Mouse (Mus musculus): ENCODE data around the gene Traf7. TPM values are rescaled to one million over a fixed set of nuclear protein-coding genes. Genes with fewer than 3 reads are reported as not detected.

The Traf7 gene
- polyA plus RNA-seq, 1 experiment from 2014 or later = 91.0 TPM

DNA sequence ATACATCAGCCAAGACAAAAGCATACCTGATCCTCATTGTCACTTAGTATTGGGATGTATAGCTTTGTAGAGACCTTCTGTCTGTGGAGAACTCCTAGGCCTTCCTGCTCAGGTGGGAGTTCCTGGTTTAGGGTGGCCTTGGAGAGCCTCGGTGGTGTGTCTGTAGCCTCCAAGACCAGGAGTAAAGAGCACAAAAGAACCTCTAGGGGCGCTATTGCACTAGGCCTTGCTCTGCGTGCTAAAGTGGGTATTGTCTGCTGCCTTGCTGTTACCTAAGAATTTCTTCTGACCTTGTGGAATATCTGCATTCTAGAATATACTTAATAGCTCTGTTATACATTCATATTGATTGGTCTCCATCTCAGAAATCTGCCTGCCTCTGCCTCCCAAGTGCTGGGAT is 12.6 kb upstream of the Traf7 start:
- H3K9me3 ChIP-seq = no peaks in the 10 kb centered on the region
- no peak overlapping the region for H3K4me2 ChIP-seq
- no peaks in the 10 kb centered on the region for H3K36me3 ChIP-seq
- H3K9ac ChIP-seq = no peak overlapping the region
- no peak overlapping the region for H3K27ac ChIP-seq (replicated peaks)
- no peak for ATAC-seq (ENCODE audit: low FRiP score, low read depth)
- H3K4me3 ChIP-seq = no peak overlapping the region
- no peaks in the 10 kb centered on the region for H3K27me3 ChIP-seq
- peaks cover 14% of the 10 kb centered on the region; the same call in 1 of the 2 replicates for H3K4me1 ChIP-seq (replicated peaks)
- 4% methylated on average over 3 of the region's 3 CpGs for WGBS

DNA sequence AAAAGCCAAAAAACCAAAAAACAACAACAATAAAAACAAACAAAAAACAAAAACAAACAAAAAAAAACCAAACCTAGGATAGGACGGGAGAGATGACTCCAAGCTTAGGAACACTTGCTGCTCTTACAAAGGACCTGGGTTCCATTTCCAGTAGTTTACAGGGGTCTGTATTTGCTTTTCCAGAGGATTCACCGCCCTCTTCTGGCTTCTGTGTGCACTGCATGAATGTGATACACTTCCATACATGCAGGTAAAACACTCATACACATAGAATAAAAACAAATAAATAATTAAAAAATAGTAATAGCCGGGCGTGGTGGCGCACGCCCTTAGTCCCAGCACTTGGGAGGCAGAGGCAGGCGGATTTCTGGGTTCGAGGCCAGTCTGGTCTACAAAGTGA is 11.2 kb upstream of the Traf7 start:
- WGBS = 72% methylated on average over 8 of the region's 8 CpGs
- no peak overlapping the region for H3K4me3 ChIP-seq

DNA sequence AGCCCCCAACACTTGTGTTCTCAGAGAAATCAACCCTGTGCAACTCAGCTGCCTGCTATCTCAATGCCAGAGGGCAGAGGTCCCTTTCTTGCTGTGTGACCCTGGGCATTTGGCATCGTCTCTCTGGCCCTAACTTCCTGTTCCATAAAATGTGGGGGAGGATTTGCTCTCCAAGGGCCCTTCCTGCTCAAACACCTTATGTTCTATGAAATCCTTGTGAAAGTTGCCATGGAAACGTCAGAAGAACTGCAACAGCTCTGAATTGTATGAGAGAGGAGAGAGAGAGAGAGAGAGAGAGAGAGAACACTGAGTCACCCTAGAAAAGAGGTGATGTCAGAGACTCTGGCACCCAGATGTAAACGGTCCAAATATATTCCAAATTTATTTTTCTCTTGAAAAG is 9.8 kb upstream of the Traf7 start:
- Histone ChIP-seq H3K4me2 (no peak overlapping the region), H3K9ac (no peak overlapping the region), H3K27me3 (no peaks in the 10 kb centered on the region), H3K9me3 (no peaks in the 10 kb centered on the region), H3K4me1 (replicated peaks) (peaks cover 23% of the 10 kb centered on the region), H3K4me3 (no peak overlapping the region), H3K36me3 (no peaks in the 10 kb centered on the region), H3K27ac (replicated peaks) (peak overlapping the region; percentile 45; the same call in 1 of the 2 replicates)
- WGBS = 33% methylated on average over 3 of the region's 3 CpGs
- no peak for ATAC-seq (ENCODE audit: low FRiP score, low read depth)

More for the DNA sequence above, 11.2 kb upstream of the Traf7 start:
- no peaks in the 10 kb centered on the region for H3K36me3 ChIP-seq
- H3K4me1 ChIP-seq (replicated peaks) = peaks cover 10% of the 10 kb centered on the region; the same call in 1 of the 2 replicates
- no peak for ATAC-seq (ENCODE audit: low FRiP score, low read depth)
- no peak overlapping the region for H3K9ac ChIP-seq
- no peak overlapping the region for H3K27ac ChIP-seq (replicated peaks)
- no peak overlapping the region for H3K4me2 ChIP-seq
- H3K27me3 ChIP-seq = no peaks in the 10 kb centered on the region
- no peaks in the 10 kb centered on the region for H3K9me3 ChIP-seq

DNA sequence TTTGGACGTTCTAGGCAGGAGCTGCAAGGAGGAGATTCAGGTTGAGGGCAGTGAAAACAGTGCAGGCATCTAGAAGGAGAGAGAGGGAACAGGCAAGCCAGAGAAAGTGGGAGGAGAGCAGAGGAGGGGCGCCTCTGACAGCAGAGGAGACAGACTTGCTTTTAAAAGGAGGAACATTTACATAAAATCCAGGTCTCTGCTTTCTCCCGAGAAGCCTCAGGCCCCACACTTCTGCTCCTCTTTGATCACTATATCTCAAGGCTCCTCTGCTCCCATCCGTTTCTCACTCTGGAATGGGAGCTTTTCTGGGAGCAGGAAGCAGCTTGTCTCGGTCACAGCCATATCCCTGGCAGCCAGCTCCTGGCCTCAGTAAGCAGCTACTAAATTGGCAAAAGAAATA is 7.6 kb upstream of the Traf7 start:
- Histone ChIP-seq H3K27ac (replicated peaks) (no peak overlapping the region), H3K9ac (no peak overlapping the region), H3K9me3 (no peaks in the 10 kb centered on the region), H3K4me1 (replicated peaks) (peaks cover 44% of the 10 kb centered on the region), H3K4me3 (no peak overlapping the region), H3K4me2 (no peak overlapping the region), H3K27me3 (no peaks in the 10 kb centered on the region), H3K36me3 (no peaks in the 10 kb centered on the region)
- ATAC-seq (ENCODE audit: low FRiP score, low read depth) = no peak
- 60% methylated on average over 5 of the region's 5 CpGs for WGBS

DNA sequence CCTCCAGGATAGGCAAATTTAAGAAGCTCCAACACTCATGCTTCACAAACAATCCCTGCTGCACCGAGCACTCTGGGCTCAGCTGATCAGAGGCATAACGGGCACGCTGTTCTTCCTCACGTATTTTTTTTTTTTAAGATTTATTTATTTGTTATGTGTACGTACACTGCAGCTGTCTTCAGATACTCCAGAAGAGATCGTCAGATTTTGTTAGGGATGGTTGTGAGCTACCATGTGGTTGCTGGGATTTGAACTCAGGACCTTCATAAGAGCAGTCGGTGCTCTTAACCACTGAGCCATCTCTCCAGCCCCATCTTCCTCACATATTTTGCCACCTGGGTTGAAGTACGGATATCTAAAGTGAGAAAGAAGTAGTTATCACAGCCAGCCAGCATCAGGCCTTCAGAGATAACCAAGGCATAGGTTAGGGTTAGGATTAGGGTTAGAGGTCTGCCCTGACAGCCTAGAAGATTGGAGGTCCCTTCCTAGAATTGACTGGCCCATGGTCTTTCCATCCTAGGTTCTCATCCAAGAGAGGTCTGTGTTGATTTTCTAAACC is 6.5 kb upstream of the Traf7 start, which contains the start of gene Rab26:
Rab26 (minus strand) TSS at position 51 of the 559 bp plus-strand sequence.
- Histone ChIP-seq H3K9me3 (no peaks in the 10 kb centered on the region), H3K4me1 (replicated peaks) (peaks cover 55% of the 10 kb centered on the region), H3K4me3 (peak within 1 kb of the TSS; percentile 39), H3K27me3 (no peaks in the 10 kb centered on the region), H3K27ac (replicated peaks) (0 out of 2 replicates have a peak within 1 kb of the TSS, but pooled peaks have one; percentile 35), H3K36me3 (no peaks in the 10 kb centered on the region), H3K9ac (peak within 1 kb of the TSS; percentile 26), H3K4me2 (peak within 1 kb of the TSS; percentile 84)
- 84% methylated on average over 8 of the region's 8 CpGs for WGBS
- ATAC-seq (ENCODE audit: low FRiP score, low read depth) = no peak

DNA sequence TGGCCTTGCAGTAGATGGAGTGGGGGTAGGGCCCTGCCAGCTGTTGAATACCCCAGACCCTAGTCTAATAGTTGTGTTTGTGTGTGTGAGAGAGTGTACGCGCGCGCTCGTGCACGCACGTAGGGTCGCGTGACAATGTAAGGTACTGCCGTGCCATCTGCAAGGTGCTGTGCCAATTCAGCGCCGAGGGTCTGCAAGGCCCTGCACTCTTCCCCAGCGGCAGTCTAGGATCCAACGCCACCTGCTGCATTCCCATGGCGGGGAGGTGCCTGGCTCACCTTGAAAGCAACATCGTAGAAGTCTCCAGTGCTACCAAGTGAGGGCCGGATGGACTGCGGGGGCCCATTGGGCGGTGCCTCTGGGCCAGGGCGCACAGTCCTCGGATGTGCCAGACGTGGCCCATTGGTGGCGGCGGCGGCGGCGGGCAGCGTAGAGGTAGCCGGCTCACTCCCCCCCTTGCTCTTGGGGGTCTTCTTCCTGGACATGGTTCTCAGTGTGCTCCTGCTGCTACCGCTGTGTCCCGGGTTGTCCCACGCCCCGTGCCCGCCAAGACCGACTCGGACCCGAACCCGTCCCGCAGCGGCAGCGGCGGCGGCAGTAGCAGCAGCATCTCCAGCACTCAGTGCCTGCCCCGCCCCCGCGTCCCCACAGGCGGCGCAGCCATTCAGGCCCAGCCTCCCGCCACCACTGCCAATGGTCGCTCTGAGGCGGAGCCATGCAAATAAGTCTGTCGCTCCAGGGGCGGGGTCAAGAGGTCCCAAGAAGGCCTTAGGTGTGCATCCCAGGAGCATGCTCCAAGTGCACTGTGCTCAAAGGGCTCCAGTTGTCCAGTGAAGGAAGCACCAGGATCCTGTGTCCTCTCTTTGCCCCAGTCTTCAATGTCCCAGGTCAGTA is 5.6 kb upstream of the Traf7 start:
- whole genome bisulfite sequencing = 7% methylated on average over 53 of the region's 53 CpGs
- Histone ChIP-seq H3K36me3 (no peaks in the 10 kb centered on the region), H3K4me3 (peak overlapping the region; percentile 39), H3K4me2 (peak overlapping the region; percentile 84), H3K4me1 (replicated peaks) (peaks cover 62% of the 10 kb centered on the region), H3K9ac (peak overlapping the region; percentile 26), H3K27ac (replicated peaks) (0 out of 2 replicates have a peak overlapping the region, but pooled peaks have one; percentile 35), H3K9me3 (no peaks in the 10 kb centered on the region), H3K27me3 (no peaks in the 10 kb centered on the region)
- peak; percentile 48 for ATAC-seq (ENCODE audit: low FRiP score, low read depth)

DNA sequence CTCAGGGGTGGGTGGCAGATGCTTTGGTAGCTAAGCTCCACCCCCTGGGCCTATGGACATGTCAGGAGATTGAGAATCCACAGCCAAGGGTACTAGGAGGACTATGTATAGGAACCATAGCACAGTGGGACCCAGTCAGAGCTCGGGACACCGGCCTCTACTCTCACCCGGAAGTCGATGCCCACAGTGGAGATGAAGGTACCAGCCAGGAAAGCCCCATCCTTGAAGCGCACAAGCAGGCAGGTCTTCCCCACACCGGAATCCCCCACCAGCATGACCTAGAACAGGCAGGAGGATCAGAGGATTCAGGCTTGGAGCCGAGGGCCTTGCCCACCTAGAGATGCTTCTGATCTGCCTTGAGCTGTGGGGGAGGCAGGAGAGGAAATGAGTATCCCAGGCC is 4.3 kb upstream of the Traf7 start:
- 75% methylated on average over 7 of the region's 7 CpGs for WGBS
- Histone ChIP-seq H3K4me1 (replicated peaks) (peaks cover 51% of the 10 kb centered on the region), H3K27ac (replicated peaks) (no peak overlapping the region), H3K9ac (no peak overlapping the region), H3K36me3 (no peaks in the 10 kb centered on the region), H3K4me3 (no peak overlapping the region), H3K9me3 (no peaks in the 10 kb centered on the region), H3K4me2 (0 out of 2 replicates have a peak overlapping the region, but pooled peaks have one; percentile 84), H3K27me3 (no peaks in the 10 kb centered on the region)
- no peak for ATAC-seq (ENCODE audit: low FRiP score, low read depth)

DNA sequence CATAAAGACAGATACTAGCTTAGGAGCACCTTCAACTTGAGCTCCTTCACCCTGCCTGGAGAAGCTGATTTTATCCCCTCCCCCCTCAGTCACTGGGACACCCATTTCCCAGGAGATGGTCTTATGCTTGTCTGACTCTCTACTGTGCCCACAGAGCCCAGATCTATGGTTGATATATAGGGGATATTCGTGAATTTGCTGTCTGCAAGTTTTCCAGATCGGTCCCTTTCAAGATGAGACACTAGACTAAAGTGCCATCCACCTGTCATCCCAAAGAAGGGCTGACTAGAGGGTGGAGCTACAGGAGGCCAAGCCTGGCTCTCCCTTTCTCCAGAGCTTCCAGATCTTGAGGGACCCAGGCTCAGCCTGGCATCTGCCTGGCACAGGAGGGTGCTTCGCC is 3.3 kb upstream of the Traf7 start:
- H3K27ac ChIP-seq (replicated peaks) = no peak overlapping the region
- peak overlapping the region; percentile 22; the same call in 1 of the 2 replicates for H3K9ac ChIP-seq
- H3K27me3 ChIP-seq = no peaks in the 10 kb centered on the region
- ATAC-seq (ENCODE audit: low FRiP score, low read depth) = no peak
- H3K4me1 ChIP-seq (replicated peaks) = peaks cover 60% of the 10 kb centered on the region
- no peak overlapping the region for H3K4me2 ChIP-seq
- no peaks in the 10 kb centered on the region for H3K9me3 ChIP-seq
- no peaks in the 10 kb centered on the region for H3K36me3 ChIP-seq
- WGBS = 58% methylated on average over 3 of the region's 3 CpGs
- no peak overlapping the region for H3K4me3 ChIP-seq

DNA sequence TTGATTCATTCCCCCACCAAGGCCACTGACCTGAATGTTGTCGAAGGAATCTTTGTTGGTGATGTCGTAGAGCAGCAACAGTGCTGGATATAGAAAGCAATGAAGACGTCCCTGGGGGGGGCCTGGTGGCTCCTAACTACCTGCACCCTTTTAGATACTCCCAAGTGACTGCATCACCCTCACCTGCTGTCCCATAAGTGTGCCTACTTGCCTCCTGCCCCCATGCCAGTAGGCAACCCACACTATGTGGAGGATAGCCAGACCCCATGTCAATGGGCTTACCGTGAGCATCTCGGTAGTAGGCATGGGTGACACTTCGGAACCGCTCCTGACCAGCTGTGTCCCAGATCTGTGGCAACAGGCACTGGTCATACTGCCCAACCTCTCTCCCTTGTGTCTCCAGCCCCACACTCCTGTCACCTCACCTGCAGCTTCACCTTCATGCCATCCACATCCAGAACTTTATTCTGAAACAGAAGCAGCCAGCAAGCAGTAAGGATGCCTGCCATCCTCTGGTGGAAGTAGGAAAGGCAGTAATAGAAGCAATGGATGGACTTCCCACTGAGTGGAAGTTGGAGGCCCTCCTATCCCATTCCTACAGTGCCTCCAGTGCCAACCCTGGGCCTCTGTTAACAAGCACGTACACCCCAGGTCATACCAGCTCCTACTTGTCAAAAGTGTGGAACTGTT is 2.8 kb upstream of the Traf7 start:
- Histone ChIP-seq H3K4me1 (replicated peaks) (peaks cover 65% of the 10 kb centered on the region), H3K36me3 (no peaks in the 10 kb centered on the region), H3K27ac (replicated peaks) (no peak overlapping the region), H3K4me3 (no peak overlapping the region), H3K4me2 (peak overlapping the region; percentile 82), H3K9me3 (no peaks in the 10 kb centered on the region), H3K9ac (peak overlapping the region; percentile 74), H3K27me3 (no peaks in the 10 kb centered on the region)
- no peak for ATAC-seq (ENCODE audit: low FRiP score, low read depth)
- 33% methylated on average over 8 of the region's 8 CpGs for WGBS

DNA sequence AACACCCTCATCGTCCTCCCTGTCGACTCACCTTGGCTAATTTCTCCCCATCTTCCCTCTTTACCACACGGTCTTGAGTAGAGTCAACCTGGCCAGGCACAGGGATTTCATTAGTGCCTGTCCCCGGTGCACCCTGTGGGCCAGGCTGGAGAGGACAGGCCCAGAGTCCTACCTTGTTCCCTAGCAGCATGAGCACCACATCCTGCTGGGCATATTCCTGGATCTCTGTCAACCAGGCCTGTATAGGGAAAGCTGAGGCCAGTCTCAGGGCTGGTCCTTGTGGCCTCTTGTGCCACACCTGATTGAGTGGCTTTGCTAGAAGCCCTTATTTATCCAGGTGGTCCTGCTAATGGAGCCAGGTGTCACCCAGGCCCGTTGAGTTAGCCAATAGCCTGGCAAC is 2.1 kb upstream of the Traf7 start:
- Histone ChIP-seq H3K4me1 (replicated peaks) (peaks cover 71% of the 10 kb centered on the region), H3K27me3 (no peaks in the 10 kb centered on the region), H3K4me2 (peak overlapping the region; percentile 82), H3K9ac (peak overlapping the region; percentile 74), H3K27ac (replicated peaks) (peak overlapping the region; percentile 87), H3K9me3 (no peaks in the 10 kb centered on the region), H3K36me3 (no peaks in the 10 kb centered on the region), H3K4me3 (peak overlapping the region; percentile 76)
- WGBS = 25% methylated on average over 5 of the region's 5 CpGs
- ATAC-seq (ENCODE audit: low FRiP score, low read depth) = no peak

DNA sequence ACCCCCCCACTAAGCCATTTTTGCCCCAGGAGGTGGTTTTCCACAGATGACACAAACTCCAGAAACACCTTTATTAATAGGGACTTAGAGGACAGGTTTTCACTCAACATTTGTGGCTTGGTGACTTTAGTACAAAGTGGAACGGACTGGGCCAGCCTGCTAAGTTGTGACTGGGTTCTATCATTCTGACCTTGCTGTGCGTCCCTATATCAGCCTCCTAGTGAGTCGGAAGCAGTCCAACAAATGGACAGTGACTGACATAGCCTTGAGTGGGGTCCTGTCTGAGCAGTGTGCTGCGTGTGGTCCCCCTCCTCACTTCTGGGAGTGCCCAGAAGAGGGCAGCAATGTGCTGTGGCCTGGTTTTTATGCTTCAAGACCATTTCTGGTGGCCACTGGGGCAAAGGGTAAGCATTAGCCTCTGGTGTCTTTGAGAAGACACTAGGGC is 1.3 kb upstream of the Traf7 start:
- peak overlapping the region; percentile 87 for H3K27ac ChIP-seq (replicated peaks)

DNA sequence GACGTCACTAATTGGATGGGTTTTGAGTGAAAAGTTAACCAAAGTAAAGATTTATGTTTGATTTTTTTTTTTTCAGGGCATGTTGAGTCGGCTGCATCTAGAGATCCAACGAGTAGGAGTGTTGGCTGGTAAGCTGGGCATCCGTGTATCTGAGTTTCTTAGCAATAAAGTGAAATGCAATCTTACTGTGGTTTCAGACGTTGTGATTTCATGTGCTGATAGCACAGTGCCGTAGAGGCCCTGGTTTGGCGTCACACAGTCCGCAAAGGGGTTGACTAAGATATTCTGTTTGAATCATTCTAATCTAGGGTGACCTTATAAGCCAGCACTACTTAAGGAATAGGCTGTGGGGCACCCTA is 801 bp upstream of the Traf7 start:
- peak overlapping the region; percentile 82 for H3K4me2 ChIP-seq
- peak overlapping the region; percentile 76 for H3K4me3 ChIP-seq
- H3K9ac ChIP-seq = peak overlapping the region; percentile 74
- under 1% methylated on average over 8 of the region's 8 CpGs for WGBS
- H3K9me3 ChIP-seq = no peaks in the 10 kb centered on the region
- no peak for ATAC-seq (ENCODE audit: low FRiP score, low read depth)
- peaks cover 71% of the 10 kb centered on the region for H3K4me1 ChIP-seq (replicated peaks)
- peak overlapping the region; percentile 87 for H3K27ac ChIP-seq (replicated peaks)
- no peaks in the 10 kb centered on the region for H3K27me3 ChIP-seq
- no peaks in the 10 kb centered on the region for H3K36me3 ChIP-seq

More for the DNA sequence above, 1.3 kb upstream of the Traf7 start:
- H3K4me2 ChIP-seq = peak overlapping the region; percentile 82
- peaks cover 73% of the 10 kb centered on the region for H3K4me1 ChIP-seq (replicated peaks)
- no peaks in the 10 kb centered on the region for H3K36me3 ChIP-seq
- peak overlapping the region; percentile 74 for H3K9ac ChIP-seq
- no peak for ATAC-seq (ENCODE audit: low FRiP score, low read depth)
- no peaks in the 10 kb centered on the region for H3K9me3 ChIP-seq
- H3K27me3 ChIP-seq = no peaks in the 10 kb centered on the region
- 1% methylated on average over 4 of the region's 4 CpGs for WGBS
- peak overlapping the region; percentile 76 for H3K4me3 ChIP-seq
